Mouse (Mus musculus): ENCODE measurements around the gene Tmem131. TPM values are rescaled to one million over a fixed set of nuclear protein-coding genes. Genes with fewer than 3 reads are reported as not detected.

Gene Tmem131
- polyA plus RNA-seq, 1 experiment: 17.8 TPM

DNA sequence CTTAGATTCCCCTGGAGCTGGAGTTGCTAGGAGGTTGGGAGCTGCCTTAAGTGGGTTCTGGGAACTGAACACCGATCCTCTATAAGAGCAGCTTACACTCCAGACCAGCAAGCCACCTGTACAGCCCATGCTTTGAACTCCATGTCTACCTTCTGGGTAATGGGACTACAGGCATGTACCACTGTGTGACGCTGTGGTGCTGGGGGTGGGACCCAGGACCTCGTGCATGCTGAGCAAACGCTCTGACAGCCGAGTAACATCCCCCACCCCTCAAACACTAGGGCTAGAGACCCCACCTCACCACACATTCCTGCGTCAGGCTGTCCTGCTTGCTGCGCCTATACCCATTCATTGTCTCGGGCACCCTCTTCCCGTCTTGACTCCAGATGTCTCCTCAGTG is 184.9 kb downstream of the Tmem131 start:
- Histone ChIP-seq H3K27ac (replicated peaks; ENCODE audit: low read depth, low read length) (no peak overlapping the region), H3K4me1 (ENCODE audit: control insufficient read depth, insufficient read depth, insufficient read length, low read length) (no peaks in the 10 kb centered on the region), H3K4me3 (ENCODE audit: insufficient read depth, low read depth, low read length) (no peak overlapping the region)

DNA sequence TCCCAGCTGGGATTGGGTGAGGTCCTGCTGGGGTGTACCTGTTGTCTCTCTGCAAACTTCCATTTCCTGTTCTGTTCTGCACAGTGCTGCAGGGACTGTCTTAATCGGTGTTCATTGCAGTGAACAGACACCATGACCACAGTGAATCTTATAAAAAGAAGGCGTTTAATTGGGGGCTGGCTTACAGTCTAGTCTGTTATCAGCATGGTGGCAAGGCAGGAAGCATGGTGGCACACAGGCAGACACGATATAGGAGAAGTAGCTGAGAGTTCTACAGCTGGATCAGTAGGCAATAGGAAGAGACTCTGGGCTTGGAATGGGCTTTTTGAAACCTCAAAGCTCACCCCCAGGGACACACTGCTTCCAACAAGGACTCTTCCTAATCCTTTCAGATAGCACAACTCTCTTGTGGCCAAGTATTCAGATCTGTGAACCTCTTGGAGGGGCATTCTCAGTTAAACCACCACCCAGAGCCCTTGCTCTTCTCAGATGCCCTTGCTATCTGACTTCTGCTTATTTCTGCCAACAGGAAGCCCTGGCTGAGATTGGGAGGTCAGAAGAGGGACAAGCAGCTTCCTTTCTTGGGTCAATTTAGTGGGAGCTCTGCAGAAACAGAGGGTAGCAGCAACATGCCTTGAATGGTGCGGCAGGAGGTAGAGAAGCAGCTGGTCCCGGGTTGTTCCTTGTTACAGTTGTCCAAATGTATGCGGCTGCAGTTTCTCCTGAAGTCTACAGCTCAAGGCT is 189.4 kb downstream of the Tmem131 start:
- no peak overlapping the region for H3K4me3 ChIP-seq (ENCODE audit: insufficient read depth, low read depth, low read length)
- no peak overlapping the region for H3K27ac ChIP-seq (replicated peaks; ENCODE audit: low read depth, low read length)
- H3K4me1 ChIP-seq (ENCODE audit: control insufficient read depth, insufficient read depth, insufficient read length, low read length): no peaks in the 10 kb centered on the region

DNA sequence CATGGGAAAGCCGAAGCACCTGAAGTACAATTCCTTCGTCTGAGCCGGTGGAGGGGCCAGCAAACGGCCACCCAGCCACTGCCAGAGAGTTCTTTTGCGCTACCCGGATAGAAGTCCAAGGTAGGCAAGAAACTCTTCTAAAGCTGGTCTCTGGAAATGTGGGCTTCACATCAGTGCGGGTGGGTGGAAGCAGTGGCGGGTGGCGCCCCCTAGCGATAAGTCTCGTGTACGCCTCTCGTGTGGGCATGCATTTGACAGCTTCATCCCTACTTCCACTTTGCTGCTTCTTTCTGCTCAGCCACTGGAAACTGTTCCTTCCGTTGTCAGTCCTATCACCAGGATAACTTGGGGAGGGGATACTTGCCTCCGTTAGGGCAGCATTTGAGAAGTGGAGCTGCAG is 197.0 kb downstream of the Tmem131 start:
- H3K27ac ChIP-seq (replicated peaks; ENCODE audit: low read depth, low read length): no peak overlapping the region
- H3K4me3 ChIP-seq (ENCODE audit: insufficient read depth, low read depth, low read length): no peak overlapping the region
- H3K4me1 ChIP-seq (ENCODE audit: control insufficient read depth, insufficient read depth, insufficient read length, low read length): no peaks in the 10 kb centered on the region

DNA sequence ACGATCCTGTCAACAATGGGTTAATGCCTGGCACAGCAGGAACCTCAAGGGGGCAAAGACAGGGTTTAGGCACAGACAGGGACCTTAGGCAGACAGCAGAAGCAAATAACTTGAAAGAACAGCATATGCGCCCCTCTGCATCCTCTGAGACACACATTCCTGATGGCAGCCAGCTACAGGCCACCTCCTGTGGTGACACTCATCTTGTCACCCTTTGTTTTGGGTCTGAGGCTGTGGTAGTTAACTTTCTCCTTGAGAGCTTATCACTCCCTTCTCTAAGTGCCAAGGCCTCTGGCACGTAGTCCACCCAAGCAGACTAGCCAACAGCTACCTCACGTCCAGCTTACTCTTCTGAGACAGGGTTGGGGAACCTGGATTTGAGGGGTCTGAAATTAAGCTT is 197.8 kb downstream of the Tmem131 start:
- no peak overlapping the region for H3K27ac ChIP-seq (replicated peaks; ENCODE audit: low read depth, low read length)
- no peaks in the 10 kb centered on the region for H3K4me1 ChIP-seq (ENCODE audit: control insufficient read depth, insufficient read depth, insufficient read length, low read length)
- H3K4me3 ChIP-seq (ENCODE audit: insufficient read depth, low read depth, low read length): no peak overlapping the region

DNA sequence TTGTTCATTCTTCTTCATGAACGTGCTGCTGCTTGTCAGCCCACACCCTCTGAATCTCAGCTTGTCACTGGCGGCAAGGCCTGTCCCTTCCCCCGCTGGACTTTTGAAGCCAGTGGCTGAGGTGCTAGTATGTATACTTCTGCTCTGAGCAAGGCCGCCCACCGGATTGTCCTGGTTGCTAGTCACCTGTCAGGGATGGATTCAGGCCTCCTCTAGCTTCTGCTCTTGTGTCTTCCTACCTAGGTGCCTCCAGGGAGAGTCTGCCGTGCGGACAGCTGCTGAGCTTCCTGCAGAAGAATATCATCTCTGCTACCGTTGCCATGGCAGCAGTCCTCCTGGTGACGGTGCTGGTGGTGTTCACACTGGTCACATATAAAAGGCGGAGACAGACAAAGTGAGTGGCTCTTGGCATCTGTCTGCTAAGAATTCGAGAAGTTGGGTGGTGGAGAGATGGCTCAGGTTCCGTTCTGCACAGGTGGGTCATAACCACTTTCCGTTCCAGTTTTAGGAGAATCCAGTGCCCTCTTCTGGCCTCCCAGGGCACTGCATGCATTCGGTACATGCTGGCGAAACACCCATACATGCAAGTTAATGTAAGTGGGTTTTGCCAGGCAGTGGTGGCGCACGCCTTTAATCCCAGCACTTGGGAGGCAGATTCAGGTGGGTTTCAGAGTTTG is 199.1 kb downstream of the Tmem131 start:
- Histone ChIP-seq H3K27ac (replicated peaks; ENCODE audit: low read depth, low read length) (no peak overlapping the region), H3K4me3 (ENCODE audit: insufficient read depth, low read depth, low read length) (no peak overlapping the region), H3K4me1 (ENCODE audit: control insufficient read depth, insufficient read depth, insufficient read length, low read length) (no peaks in the 10 kb centered on the region)

DNA sequence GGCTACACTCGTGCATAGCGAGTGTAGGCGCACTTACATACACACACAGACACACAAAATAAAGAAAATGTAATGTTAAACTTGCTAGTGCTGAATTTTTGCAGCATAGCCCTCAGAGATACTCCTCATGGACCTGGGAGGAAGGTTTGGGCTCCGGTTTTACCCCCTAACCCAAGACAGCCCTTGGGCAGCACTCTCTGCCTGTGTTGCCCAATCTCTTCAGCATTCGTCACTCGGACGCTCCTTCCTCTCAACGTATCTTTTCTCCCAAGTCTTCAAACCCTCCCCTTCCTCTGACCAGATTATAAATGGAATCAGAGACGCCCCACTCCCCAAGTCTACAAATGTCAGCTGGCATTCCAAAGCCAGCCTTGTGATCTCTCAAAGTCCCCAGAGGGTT is 200.4 kb downstream of the Tmem131 start:
- H3K4me1 ChIP-seq (ENCODE audit: control insufficient read depth, insufficient read depth, insufficient read length, low read length): no peaks in the 10 kb centered on the region
- H3K27ac ChIP-seq (replicated peaks; ENCODE audit: low read depth, low read length): no peak overlapping the region
- H3K4me3 ChIP-seq (ENCODE audit: insufficient read depth, low read depth, low read length): no peak overlapping the region

Other genes with a start within 250 kb of the Tmem131 start
- gene 4933424G06Rik, start 233.5 kb downstream of the Tmem131 start, polyA plus RNA-seq (2012; ENCODE audit: insufficient read depth, insufficient read length, missing spikeins): not detected in 2 replicates
- 51.9 and 52.4 TPM in 2 replicates for gene Actr1b, start 229.2 kb downstream of the Tmem131 start, polyA plus RNA-seq (2012; ENCODE audit: insufficient read depth, insufficient read length, missing spikeins)
- not detected in 2 replicates for gene Zap70, start 181.9 kb downstream of the Tmem131 start, polyA plus RNA-seq (2012; ENCODE audit: insufficient read depth, insufficient read length, missing spikeins)
- not detected in 2 replicates for gene Vwa3b, start 82.9 kb upstream of the Tmem131 start, polyA plus RNA-seq (2012; ENCODE audit: insufficient read depth, insufficient read length, missing spikeins)